ENCODE assay signal across 18 mouse cellular contexts in genomic region chr11:35732366-35732765, GRCm38 (mm10). TPM values are rescaled to one million over a fixed set of nuclear protein-coding genes. Genes with fewer than 3 reads are reported as not detected.
DNase-seq lines count a peak whose midpoint lies in the region; ATAC-seq lines count a peak whose summit lies in the region.
"Had no signal": no experiment of that assay in that cellular context is flagged by ENCODE, and none has a peak within 500 bp of the region (broad histone marks: within the 10 kb centered on the region; RNA-seq: fewer than 3 reads in every experiment).

No protein-coding gene starts in this region.

- no peaks in the 10 kb centered on the region for H3K27me3 ChIP-seq in liver, embryonic 13.5 days
- H3K27me3 ChIP-seq: heart, embryonic 13.5 days; hindbrain, embryonic 15.5 days; limb, embryonic 12.5 days; lung, embryonic 15.5 days had no signal

- no peak overlapping the region for H3K27ac ChIP-seq in liver, embryonic 13.5 days
- H3K27ac ChIP-seq: heart, embryonic 13.5 days; hindbrain, embryonic 15.5 days; kidney, postnatal 0 days; limb, embryonic 12.5 days; lung, embryonic 15.5 days; macrophage; midbrain, embryonic 10.5 days had no signal

- peak; percentile 29 for DNase-seq in embryo, embryonic 10 days (ENCODE audit: low spot score)
- no peak for DNase-seq in embryo, embryonic 11 days
- DNase-seq in liver, embryonic 13.5 days = no peak
- DNase-seq in liver = no peak
- peak; percentile 15 for DNase-seq in kidney, postnatal 10 days
- DNase-seq in yolk sac, embryonic 10.5 days (ENCODE audit: low spot score) = peak; percentile 25
- no peak for DNase-seq in urinary bladder, postnatal 4 days (ENCODE audit: low spot score in 2 of 2)
- no peak for DNase-seq in thymus, postnatal 25 days
- DNase-seq: cerebellum, postnatal 10 days; right cerebral cortex, postnatal 25 days; thymus, postnatal 4 days had no signal

- no peaks in the 10 kb centered on the region for H3K36me3 ChIP-seq in liver, embryonic 13.5 days
- H3K36me3 ChIP-seq: heart, embryonic 13.5 days; hindbrain, embryonic 15.5 days; limb, embryonic 12.5 days; lung, embryonic 15.5 days; midbrain, embryonic 10.5 days had no signal

- ATAC-seq in liver, embryonic 13.5 days (ENCODE audit: low read depth) = peak; percentile 18; the same call in 1 of the 2 replicates

- H3K9me3 ChIP-seq in liver, embryonic 13.5 days (replicated peaks) = no peaks in the 10 kb centered on the region
- H3K9me3 ChIP-seq: heart, embryonic 13.5 days; hindbrain, embryonic 15.5 days; limb, embryonic 12.5 days; lung, embryonic 15.5 days had no signal

- 34% methylated on average over 1 of the region's 1 CpGs for WGBS in liver, embryonic 13.5 days (ENCODE audit: insufficient replicate concordance)

- H3K4me3 ChIP-seq in liver, embryonic 13.5 days (replicated peaks) = no peak overlapping the region
- H3K4me3 ChIP-seq: heart, embryonic 13.5 days; hindbrain, embryonic 15.5 days; limb, embryonic 12.5 days; lung, embryonic 15.5 days; midbrain, embryonic 10.5 days had no signal

- H3K9ac ChIP-seq in liver, embryonic 13.5 days = no peak overlapping the region
- H3K9ac ChIP-seq: heart, embryonic 13.5 days; hindbrain, embryonic 15.5 days; limb, embryonic 12.5 days; lung, embryonic 15.5 days had no signal

- H3K4me1 ChIP-seq in liver, embryonic 13.5 days (replicated peaks) = no peaks in the 10 kb centered on the region
- H3K4me1 ChIP-seq: heart, embryonic 13.5 days; limb, embryonic 12.5 days; lung, embryonic 15.5 days; midbrain, embryonic 10.5 days had no signal

- H3K4me2 ChIP-seq in liver, embryonic 13.5 days = no peak overlapping the region
- H3K4me2 ChIP-seq: heart, embryonic 13.5 days; hindbrain, embryonic 15.5 days; limb, embryonic 12.5 days; lung, embryonic 15.5 days had no signal

RNA-seq across cellular contexts. Expression of gene Pank3, which starts 36.9 kb away (rescaled TPM):
- polyA plus RNA-seq in liver, embryonic 13.5 days (2015; fragmentation: Nextera tagmentation; extraction: Ambion mirVana) = 4.1 and 5.1 TPM in 2 replicates

Comparison
In these comparisons a context has a peak if more than half of its experiments do, and no peak if none do; other contexts are left out.
1. DNase-seq: peak in embryo, embryonic 10 days (single experiment), kidney, postnatal 10 days (single experiment) and yolk sac, embryonic 10.5 days (single experiment); none in embryo, embryonic 11 days (single experiment), liver, embryonic 13.5 days (single experiment), liver (single experiment), urinary bladder, postnatal 4 days (0 of 2) and thymus, postnatal 25 days (single experiment).